Mouse (Mus musculus): ENCODE results near the gene 4930438A08Rik.

GRCm38 (mm10) chr11:58303594-58303993, 29.0 kb downstream of the 4930438A08Rik start:
- no peak for TF ChIP-seq CTCF (IDR thresholded peaks at IDR 0.05; ENCODE audit: extremely low read depth, insufficient read depth, insufficient read length, insufficient replicate concordance)
- TF ChIP-seq POLR2A (IDR thresholded peaks at IDR 0.05; ENCODE audit: low read depth, low read length), result no peak
